Mouse (Mus musculus) testis, adult 2 months (tissue): ENCODE data around the gene Gfra1.

Experiments used
- CTCF ChIP-seq: fragments of 200-500 bp; IDR thresholded peaks from 2 replicates; pipeline ENCODE4 v1.5.1; 2012; ENCODE audit warnings: low read depth, mild to moderate bottlenecking, inconsistent platforms, low read length, moderate library complexity; ENCODE audit not compliant: control insufficient read depth, insufficient read depth, insufficient replicate concordance
- POLR2A ChIP-seq: fragments of 200-500 bp; IDR thresholded peaks from 2 replicates; pipeline ENCODE4 v1.6.1; 2012; ENCODE audit warnings: low read depth, mild to moderate bottlenecking, inconsistent platforms, low read length, moderate library complexity; ENCODE audit not compliant: control insufficient read depth

DNA sequence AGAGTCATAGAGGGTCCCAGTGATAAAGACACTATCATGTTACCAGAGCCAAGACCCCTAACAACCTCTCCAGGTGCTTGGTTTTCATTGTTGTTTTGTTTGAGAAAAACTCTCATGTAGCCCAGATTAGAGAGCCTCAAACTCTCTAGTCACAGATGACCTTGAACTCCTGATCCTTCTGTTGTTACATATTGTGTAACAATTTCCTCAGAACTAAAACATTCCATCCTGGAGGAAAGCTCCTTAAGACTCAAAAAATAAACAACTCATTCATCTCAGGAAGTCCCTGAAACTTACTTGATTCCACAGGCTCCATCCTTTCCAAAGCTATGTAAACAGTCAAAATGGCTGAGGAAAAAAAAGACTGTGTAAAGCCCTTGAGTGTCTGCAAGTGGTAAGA is 49.0 kb downstream of the Gfra1 start:
- no peak for TF ChIP-seq CTCF
- no peak for TF ChIP-seq POLR2A
